Mouse (Mus musculus) intestine, postnatal 0 days (tissue): ENCODE measurements around the gene Calm4. TPM values are rescaled to one million over a fixed set of nuclear protein-coding genes. Genes with fewer than 3 reads are reported as not detected.

Experiments
- ATAC-seq: fragments of 200-750 bp; cut with Nextera tagmentation; 2 replicates; pipeline ENCODE4 v1.8.0; 2017; ENCODE audit warnings: mild to moderate bottlenecking, moderate TSS enrichment, moderate library complexity
- H3K27ac ChIP-seq: fragments of 300-500 bp; sonication (generic); 2 replicates; pipeline ENCODE4 v1.5.1; 2014; ENCODE audit warnings: mild to moderate bottlenecking, low read depth, low read length, moderate library complexity
- H3K27me3 ChIP-seq: fragments of 300-500 bp; sonication (generic); replicated peaks from 2 replicates; pipeline ENCODE4 v1.6.1; 2014; ENCODE audit warnings: low read length, mixed read lengths; ENCODE audit not compliant: control insufficient read depth, insufficient read depth
- H3K36me3 ChIP-seq: fragments of 300-500 bp; sonication (generic); 2 replicates; pipeline ENCODE4 v1.6.1; 2014; ENCODE audit warnings: mild to moderate bottlenecking, moderate library complexity; ENCODE audit not compliant: control insufficient read depth, insufficient read depth
- H3K4me1 ChIP-seq: fragments of 300-500 bp; sonication (generic); replicated peaks from 2 replicates; pipeline ENCODE4 v1.6.1; 2014; ENCODE audit warnings: antibody characterized with exemption, low read length, mixed read lengths; ENCODE audit not compliant: control insufficient read depth, insufficient read depth
- H3K4me2 ChIP-seq: fragments of 300-500 bp; sonication (generic); replicated peaks from 2 replicates; pipeline ENCODE4 v1.6.1; 2014; ENCODE audit warnings: low read depth, mild to moderate bottlenecking, moderate library complexity
- H3K4me3 ChIP-seq: fragments of 300-500 bp; sonication (generic); 2 replicates; pipeline ENCODE4 v1.5.1; 2014; ENCODE audit warnings: low read depth, low read length
- H3K9ac ChIP-seq: fragments of 300-500 bp; sonication (generic); 2 replicates; pipeline ENCODE4 v1.6.1; 2014; ENCODE audit warnings: mild to moderate bottlenecking, low read depth, low read length
- H3K9me3 ChIP-seq: fragments of 300-500 bp; sonication (generic); 2 replicates; pipeline ENCODE4 v1.6.1; 2016; ENCODE audit warnings: mixed run types; ENCODE audit not compliant: control insufficient read depth
- CTCF ChIP-seq: sonication (generic); IDR thresholded peaks from 2 replicates; pipeline ENCODE4 v1.5.1; 2016; ENCODE audit warnings: low read depth, mild to moderate bottlenecking, control low read depth, antibody characterized with exemption, moderate library complexity
- WGBS: fragments of 180-500 bp; shearing (Covaris S2); extraction: QIAGEN DNeasy Blood & Tissue Kit; methylation state at CpG from one replicate; pipeline ENCODE4 v1.1.7; 2014; 5-methylcytosine and 5-hydroxymethylcytosine counted together
- polyA plus RNA-seq: library from polyadenylated mRNA; unstranded; fragments of >200 nt; fragmentation: Nextera tagmentation; extraction: Ambion mirVana; gene quantifications from 2 replicates; pipeline ENCODE4 v1.2.1, GENCODE M21; 2015

The Calm4 gene
- polyA plus RNA-seq, 1 experiment from 2014 or later: not detected

GRCm38 (mm10) chr13:3877679-3878220 is 40.2 kb downstream of the Calm4 start:
- no peak overlapping the region for H3K4me2 ChIP-seq
- H3K9me3 ChIP-seq: no peaks in the 10 kb centered on the region
- TF ChIP-seq CTCF: no peak
- H3K9ac ChIP-seq: no peak overlapping the region
- H3K4me1 ChIP-seq: no peaks in the 10 kb centered on the region
- peaks cover 15% of the 10 kb centered on the region for H3K36me3 ChIP-seq
- no peak for ATAC-seq
- H3K27ac ChIP-seq: no peak overlapping the region; the same call in 1 of the 2 replicates
- 69% methylated on average over 4 of the region's 4 CpGs for WGBS
- no peaks in the 10 kb centered on the region for H3K27me3 ChIP-seq
- H3K4me3 ChIP-seq: no peak overlapping the region

- WGBS: 77% methylated on average over 7 of the region's 7 CpGs
- Histone ChIP-seq H3K9ac (no peak overlapping the region), H3K4me3 (no peak overlapping the region), H3K9me3 (no peaks in the 10 kb centered on the region), H3K4me2 (no peak overlapping the region), H3K27ac (no peak overlapping the region; the same call in none of the 2 replicates), H3K36me3 (peaks cover 61% of the 10 kb centered on the region), H3K27me3 (no peaks in the 10 kb centered on the region), H3K4me1 (no peaks in the 10 kb centered on the region)
- peak; percentile 7; the same call in 1 of the 2 replicates for ATAC-seq
- no peak for TF ChIP-seq CTCF
Measured at GRCm38 (mm10) chr13:3886663-3887062, 49.1 kb downstream of the Calm4 start.

Other genes starting within 250 kb of the Calm4 start
- 4.8 and 5.0 TPM in 2 replicates for gene Fam208b, start 226.6 kb upstream of the Calm4 start, polyA plus RNA-seq
- 3.4 and 4.2 TPM in 2 replicates for gene Asb13, start 203.7 kb upstream of the Calm4 start, polyA plus RNA-seq
- not detected in 2 replicates for gene Calml3, start 33.4 kb upstream of the Calm4 start, polyA plus RNA-seq
- not detected in 2 replicates for gene Calm5, start 16.4 kb downstream of the Calm4 start, polyA plus RNA-seq
- 106 and 109 TPM in 2 replicates for gene Net1, start 80.5 kb downstream of the Calm4 start, polyA plus RNA-seq
- 44.1 and 58.4 TPM in 2 replicates for gene Tubal3, start 80.5 kb downstream of the Calm4 start, polyA plus RNA-seq
- 0.43 and 0.51 TPM in 2 replicates for gene Ucn3, start 107.6 kb downstream of the Calm4 start, polyA plus RNA-seq
- gene Akr1c14, start 211.3 kb downstream of the Calm4 start, polyA plus RNA-seq: 8.5 and 11.0 TPM in 2 replicates